Mouse (Mus musculus) midbrain, embryonic 13.5 days (tissue): ENCODE data around the gene Rhou. TPM values are rescaled to one million over a fixed set of nuclear protein-coding genes. Genes with fewer than 3 reads are reported as not detected.

Source experiments
- ATAC-seq: fragments of 200-750 bp; cut with Nextera tagmentation; 2 replicates; pipeline ENCODE4 v1.8.0; 2017; ENCODE audit warnings: mild to moderate bottlenecking, moderate TSS enrichment, moderate library complexity
- H3K27ac ChIP-seq: fragments of 300-500 bp; sonication (generic); 2 replicates; pipeline ENCODE4 v1.5.1; 2015; ENCODE audit warnings: inconsistent platforms, mild to moderate bottlenecking, moderate library complexity
- H3K27me3 ChIP-seq: fragments of 300-500 bp; sonication (generic); 2 replicates; pipeline ENCODE4 v1.6.1; 2015; ENCODE audit warnings: mild to moderate bottlenecking, inconsistent platforms
- H3K36me3 ChIP-seq: fragments of 300-500 bp; sonication (generic); 2 replicates; pipeline ENCODE4 v1.6.1; 2015; ENCODE audit warnings: mild to moderate bottlenecking, inconsistent platforms
- H3K4me1 ChIP-seq: fragments of 300-500 bp; sonication (generic); replicated peaks from 2 replicates; pipeline ENCODE4 v1.6.1; 2015; ENCODE audit warnings: inconsistent platforms
- H3K4me2 ChIP-seq: fragments of 300-500 bp; sonication (generic); replicated peaks from 2 replicates; pipeline ENCODE4 v1.6.1; 2015; ENCODE audit warnings: moderate library complexity, mild to moderate bottlenecking, inconsistent platforms
- H3K4me3 ChIP-seq: fragments of 300-500 bp; sonication (generic); replicated peaks from 2 replicates; pipeline ENCODE4 v1.5.1; 2015; ENCODE audit warnings: mild to moderate bottlenecking, inconsistent platforms
- H3K9ac ChIP-seq: fragments of 300-500 bp; sonication (generic); replicated peaks from 2 replicates; pipeline ENCODE4 v1.6.1; 2015; ENCODE audit warnings: mild to moderate bottlenecking, inconsistent platforms
- H3K9me3 ChIP-seq: fragments of 300-500 bp; sonication (generic); 2 replicates; pipeline ENCODE4 v1.6.1; 2016; ENCODE audit warnings: mild to moderate bottlenecking, inconsistent platforms
- WGBS: fragments of 180-500 bp; shearing (Covaris S2); methylation state at CpG from one replicate; pipeline ENCODE4 v1.1.7; 2015; 5-methylcytosine and 5-hydroxymethylcytosine counted together
- polyA plus RNA-seq: library from polyadenylated mRNA; unstranded; fragments of >200 nt; fragmentation: Nextera tagmentation; extraction: Ambion mirVana; gene quantifications from 2 replicates; pipeline ENCODE4 v1.2.1, GENCODE M21; 2015

Gene Rhou
- polyA plus RNA-seq, 1 experiment from 2014 or later = 9.3 TPM

- Histone ChIP-seq H3K4me2 (no peak overlapping the region), H3K36me3 (no peaks in the 10 kb centered on the region), H3K4me1 (peaks cover 7% of the 10 kb centered on the region; the same call in 1 of the 2 replicates), H3K27ac (no peak overlapping the region), H3K27me3 (no peaks in the 10 kb centered on the region; the same call in 1 of the 2 replicates), H3K9ac (no peak overlapping the region), H3K4me3 (no peak overlapping the region), H3K9me3 (no peaks in the 10 kb centered on the region)
- WGBS = 86% methylated on average over 5 of the region's 5 CpGs
- ATAC-seq = no peak
These were observed 51.6 kb downstream of the Rhou start for GRCm38 (mm10) chr8:123705376-123705775.

- Histone ChIP-seq H3K27me3 (no peaks in the 10 kb centered on the region; the same call in 1 of the 2 replicates), H3K9me3 (no peaks in the 10 kb centered on the region), H3K36me3 (no peaks in the 10 kb centered on the region), H3K9ac (no peak overlapping the region), H3K27ac (no peak overlapping the region), H3K4me1 (peaks cover 3% of the 10 kb centered on the region; the same call in 1 of the 2 replicates), H3K4me2 (no peak overlapping the region), H3K4me3 (no peak overlapping the region)
- ATAC-seq = no peak
- 90% methylated on average over 16 of the region's 16 CpGs for WGBS
These were observed 53.4 kb downstream of the Rhou start for GRCm38 (mm10) chr8:123707137-123707536.

- H3K36me3 ChIP-seq = no peaks in the 10 kb centered on the region
- H3K4me3 ChIP-seq = no peak overlapping the region
- H3K9me3 ChIP-seq = no peaks in the 10 kb centered on the region
- H3K27ac ChIP-seq = no peak overlapping the region
- 88% methylated on average over 8 of the region's 8 CpGs for WGBS
- H3K4me1 ChIP-seq = peaks cover 4% of the 10 kb centered on the region; the same call in 1 of the 2 replicates
- no peaks in the 10 kb centered on the region; the same call in 1 of the 2 replicates for H3K27me3 ChIP-seq
- no peak overlapping the region for H3K4me2 ChIP-seq
- no peak for ATAC-seq
- H3K9ac ChIP-seq = no peak overlapping the region
These were observed 55.0 kb downstream of the Rhou start for GRCm38 (mm10) chr8:123708729-123709128.

- Histone ChIP-seq H3K27ac (no peak overlapping the region), H3K36me3 (no peaks in the 10 kb centered on the region), H3K9me3 (no peaks in the 10 kb centered on the region), H3K27me3 (no peaks in the 10 kb centered on the region; the same call in 1 of the 2 replicates), H3K9ac (no peak overlapping the region), H3K4me3 (no peak overlapping the region), H3K4me2 (no peak overlapping the region), H3K4me1 (peaks cover 4% of the 10 kb centered on the region; the same call in 1 of the 2 replicates)
- ATAC-seq = no peak
- WGBS = 84% methylated on average over 5 of the region's 5 CpGs
These were observed 56.6 kb downstream of the Rhou start for GRCm38 (mm10) chr8:123710335-123710734.

Other genes with a start within 250 kb of the Rhou start
- 0.17 and 0.31 TPM in 2 replicates for gene Mc1r, start 246.8 kb upstream of the Rhou start, polyA plus RNA-seq
- 1,993 and 2,050 TPM in 2 replicates for gene Tubb3, start 242.5 kb upstream of the Rhou start, polyA plus RNA-seq
- gene Def8, start 230.4 kb upstream of the Rhou start, polyA plus RNA-seq = 41.7 and 42.8 TPM in 2 replicates
- 59.3 and 62.1 TPM in 2 replicates for gene Afg3l1, start 176.0 kb upstream of the Rhou start, polyA plus RNA-seq
- gene Dbndd1, start 138.5 kb upstream of the Rhou start, polyA plus RNA-seq = 88.8 and 93.3 TPM in 2 replicates
- 40.8 and 44.3 TPM in 2 replicates for gene Gas8, start 135.1 kb upstream of the Rhou start, polyA plus RNA-seq
- gene Rab4a, start 152.1 kb downstream of the Rhou start, polyA plus RNA-seq = 64.0 and 65.7 TPM in 2 replicates
- gene Ccsap, start 206.3 kb downstream of the Rhou start, polyA plus RNA-seq = 4.0 and 5.1 TPM in 2 replicates
- gene Acta1, start 240.8 kb downstream of the Rhou start, polyA plus RNA-seq = 2.3 and 3.1 TPM in 2 replicates